Mouse (Mus musculus): ENCODE results near the gene Scimp.
A peak's percentile ranks its signal among the peaks of the same experiment; 100 is the strongest.
"Not testable (repeated sequence)": the region's sequence is repeated elsewhere in the genome, so short reads cannot be mapped to it uniquely, and the experiment has no call there.

Gene Scimp

GRCm38 (mm10) chr11:70811471-70812240, 730 bp downstream of the Scimp start:
- no peak for DNase-seq

GRCm38 (mm10) chr11:70811041-70811440, 1.3 kb downstream of the Scimp start:
- no peak for DNase-seq

GRCm38 (mm10) chr11:70809011-70809410, 3.4 kb downstream of the Scimp start:
- no peak for DNase-seq

- DNase-seq: no peak
Observed at GRCm38 (mm10) chr11:70808101-70808500, 4.3 kb downstream of the Scimp start.

GRCm38 (mm10) chr11:70807630-70808029, 4.8 kb downstream of the Scimp start:
- DNase-seq: no peak

GRCm38 (mm10) chr11:70806697-70807096, 5.7 kb downstream of the Scimp start:
- no peak for DNase-seq

GRCm38 (mm10) chr11:70805641-70806175, 6.7 kb downstream of the Scimp start:
- no peak for DNase-seq

GRCm38 (mm10) chr11:70804395-70804794, 8.0 kb downstream of the Scimp start:
- no peak for DNase-seq

- peak; percentile 23 for DNase-seq
Observed at GRCm38 (mm10) chr11:70803711-70804200, 8.6 kb downstream of the Scimp start.

GRCm38 (mm10) chr11:70802865-70803261, 9.5 kb downstream of the Scimp start:
- no peak for DNase-seq

- no peak for DNase-seq
Observed at GRCm38 (mm10) chr11:70802208-70802864, 10.1 kb downstream of the Scimp start.

- DNase-seq: no peak
Observed at GRCm38 (mm10) chr11:70792409-70792808, 20.0 kb downstream of the Scimp start.

- DNase-seq: no peak
Observed at GRCm38 (mm10) chr11:70791676-70792075, 20.7 kb downstream of the Scimp start.

GRCm38 (mm10) chr11:70790874-70791551, 21.4 kb downstream of the Scimp start:
- no peak for DNase-seq

GRCm38 (mm10) chr11:70790426-70790825, 22.0 kb downstream of the Scimp start:
- DNase-seq: no peak

- DNase-seq: no peak
Observed at GRCm38 (mm10) chr11:70788972-70789655, 23.3 kb downstream of the Scimp start.

- DNase-seq: no peak
Observed at GRCm38 (mm10) chr11:70787052-70787451, 25.3 kb downstream of the Scimp start.

GRCm38 (mm10) chr11:70785908-70786307, 26.5 kb downstream of the Scimp start:
- no peak for DNase-seq

- not testable (repeated sequence) for DNase-seq
Observed at GRCm38 (mm10) chr11:70778058-70778457, 34.3 kb downstream of the Scimp start.

GRCm38 (mm10) chr11:70777634-70778033, 34.8 kb downstream of the Scimp start:
- no peak for DNase-seq

GRCm38 (mm10) chr11:70776830-70777571, 35.4 kb downstream of the Scimp start:
- DNase-seq: peak; percentile 70

- no peak for DNase-seq
Observed at GRCm38 (mm10) chr11:70770804-70771203, 41.6 kb downstream of the Scimp start.

Data from layer of hippocampus, adult 9-11 months (tissue).